Mouse (Mus musculus): Measurements from ENCODE around the gene St6galnac5.

St6galnac5 gene

DNA sequence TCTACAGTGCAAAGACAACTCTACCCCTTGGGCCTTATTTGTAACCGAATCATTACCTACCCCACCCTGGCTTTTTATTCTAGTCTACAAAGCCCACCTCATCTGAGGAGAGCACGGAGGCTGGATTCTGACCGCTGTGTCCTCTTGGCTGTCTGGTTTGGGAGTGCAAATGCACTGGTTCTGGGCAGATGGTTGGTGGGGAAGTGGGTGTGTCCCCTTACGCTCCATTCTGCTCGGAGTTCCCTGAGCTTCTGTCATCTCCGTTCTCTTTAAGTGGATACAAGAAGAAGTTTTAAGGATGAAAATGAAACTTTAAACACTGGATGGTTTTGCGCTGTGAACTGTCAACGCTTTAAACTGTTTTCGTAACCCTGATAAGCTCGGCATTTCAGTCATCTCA, 68.9 kb downstream of the St6galnac5 start:
- DNase-seq (ENCODE audit: low spot score in 2 of 2), result no peak

DNA sequence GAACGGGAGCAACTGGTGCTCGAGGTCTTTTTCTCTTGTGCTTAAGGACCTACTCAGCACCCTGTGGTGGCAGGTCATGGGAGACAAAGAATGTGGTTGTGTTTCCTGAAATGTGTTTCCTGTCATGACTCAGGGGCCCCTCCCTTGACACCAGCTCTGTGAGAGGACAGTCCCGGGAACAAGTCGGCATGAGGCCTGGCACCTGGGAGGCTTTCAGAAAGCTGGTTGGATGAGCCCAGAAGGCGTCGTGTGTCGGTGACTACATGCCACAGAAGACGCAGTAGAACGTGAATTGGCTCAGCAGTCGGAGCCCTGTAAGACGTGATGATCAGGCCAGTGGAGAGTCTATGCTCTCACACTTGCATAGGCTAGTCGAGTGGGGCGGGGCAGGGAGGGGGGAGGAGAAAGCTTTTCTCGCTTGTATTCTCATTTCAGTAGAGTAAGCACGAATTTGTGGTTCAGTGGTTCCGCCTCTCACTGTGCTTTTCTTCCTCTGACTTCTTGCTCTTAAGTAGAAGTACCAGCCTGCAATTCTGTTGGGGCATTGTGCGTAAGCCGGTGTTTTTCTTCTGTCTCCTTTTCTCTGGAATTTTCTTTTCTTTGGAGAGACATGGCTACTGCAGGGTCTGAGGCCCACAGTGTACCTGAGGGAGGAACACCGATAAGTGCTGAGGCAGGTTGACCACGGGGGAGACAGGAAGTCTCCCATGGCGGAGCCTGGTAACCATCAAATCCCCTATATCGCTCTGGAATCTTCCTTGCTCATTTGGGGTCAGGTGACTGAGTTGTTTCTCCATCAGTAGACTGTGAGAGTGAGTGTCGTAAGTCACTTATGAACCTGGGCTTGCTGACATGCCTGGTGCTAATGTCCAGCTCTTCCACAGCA, 69.6 kb downstream of the St6galnac5 start:
- no peak for DNase-seq (ENCODE audit: low spot score in 2 of 2)

DNA sequence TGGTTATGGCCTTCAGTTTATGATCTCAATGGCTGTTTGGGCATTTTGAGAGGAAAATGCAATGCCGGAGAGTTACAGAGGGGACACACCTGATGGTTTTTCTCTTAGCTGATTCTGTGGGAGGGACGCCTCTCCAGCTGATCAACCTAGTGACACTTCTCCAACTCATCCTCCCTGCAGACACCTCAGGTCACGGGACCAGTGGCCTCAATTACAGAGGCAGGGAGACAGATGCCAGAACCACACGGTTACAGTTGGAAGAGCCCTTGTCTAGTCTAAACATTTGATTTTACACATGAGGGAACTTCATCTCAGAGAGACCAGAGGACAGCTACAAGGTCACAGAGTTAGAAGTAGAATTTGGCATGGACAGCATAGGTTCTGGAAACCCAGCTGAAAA, 70.5 kb downstream of the St6galnac5 start:
- no peak for DNase-seq (ENCODE audit: low spot score in 2 of 2)

DNA sequence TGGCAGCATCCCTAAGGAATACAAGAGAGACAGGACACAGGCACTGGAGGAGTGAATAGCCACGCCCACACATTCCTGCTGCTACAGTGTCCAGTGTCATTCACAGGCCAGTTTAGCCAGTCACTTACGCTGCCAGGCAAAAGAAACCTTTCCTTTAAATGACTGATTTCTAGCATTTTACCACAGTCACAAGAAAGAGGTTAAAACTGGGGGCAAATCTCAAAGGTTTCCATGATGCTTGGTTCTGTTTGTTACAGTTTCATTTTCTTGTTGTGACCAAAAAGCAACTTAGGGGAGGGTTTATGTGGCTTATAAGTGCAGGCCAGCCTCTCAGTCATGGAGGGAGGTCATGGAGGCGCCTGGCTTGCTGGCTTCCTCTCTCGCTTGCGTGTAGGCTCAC, 74.4 kb downstream of the St6galnac5 start:
- DNase-seq (ENCODE audit: low spot score in 2 of 2), result no peak

DNA sequence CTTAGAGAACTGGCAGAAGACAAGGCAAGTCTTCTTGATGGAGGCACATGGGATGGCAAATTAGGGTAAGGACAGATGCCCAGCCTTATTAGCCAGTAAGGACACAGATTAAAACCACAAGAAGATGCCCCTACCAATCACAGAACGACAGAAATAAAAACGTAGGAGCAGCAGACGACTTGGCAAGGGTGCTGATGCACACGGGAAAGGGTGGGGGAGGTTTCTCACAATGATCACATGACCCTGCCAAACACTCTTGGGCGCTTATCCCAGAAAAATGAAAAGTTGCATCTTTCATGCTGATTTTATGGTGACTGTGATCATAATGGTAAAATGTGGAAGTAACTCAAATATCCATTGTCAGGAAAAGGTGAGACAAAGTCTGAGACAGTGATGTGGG, 75.0 kb downstream of the St6galnac5 start:
- DNase-seq (ENCODE audit: low spot score in 2 of 2), result no peak

DNA sequence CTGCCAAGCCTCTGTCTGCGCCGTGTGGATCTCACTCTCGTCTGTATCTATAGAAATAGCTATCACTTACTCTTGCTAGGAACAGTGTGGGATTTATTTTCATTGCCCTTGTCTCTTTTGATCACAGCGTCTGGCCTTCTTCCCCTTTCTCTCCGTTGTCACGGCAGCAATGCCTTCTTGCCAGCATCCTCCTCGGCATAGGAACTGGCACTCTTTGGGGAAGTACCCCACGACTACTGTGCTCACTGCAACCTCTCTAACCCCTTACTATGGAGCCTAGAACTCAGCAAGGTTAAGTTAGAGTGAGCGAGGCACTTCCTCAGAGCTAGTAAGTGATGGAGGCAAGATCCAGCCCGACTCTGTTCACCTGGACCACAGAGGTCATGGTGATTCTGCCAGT, 76.2 kb downstream of the St6galnac5 start:
- no peak for DNase-seq (ENCODE audit: low spot score in 2 of 2)

DNA sequence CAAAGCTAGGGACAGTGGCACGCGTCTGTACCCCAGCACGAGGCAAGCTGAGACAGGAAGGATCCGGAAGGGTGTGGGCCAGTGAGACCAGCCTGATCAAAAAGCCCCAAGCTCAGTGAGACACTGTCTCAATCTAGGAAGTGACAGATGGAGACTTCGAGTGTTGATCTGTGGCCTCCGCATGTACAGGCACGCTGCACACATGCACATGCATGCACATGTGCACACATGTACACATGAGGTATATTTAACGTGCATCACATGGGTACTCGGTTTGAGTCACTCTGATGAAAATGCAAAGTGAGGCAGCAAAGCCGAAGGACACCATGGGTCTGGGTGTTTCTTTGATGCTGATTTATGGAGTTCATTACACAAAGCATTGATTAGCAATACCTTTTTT, 77.0 kb downstream of the St6galnac5 start:
- no peak for DNase-seq (ENCODE audit: low spot score in 2 of 2)

DNA sequence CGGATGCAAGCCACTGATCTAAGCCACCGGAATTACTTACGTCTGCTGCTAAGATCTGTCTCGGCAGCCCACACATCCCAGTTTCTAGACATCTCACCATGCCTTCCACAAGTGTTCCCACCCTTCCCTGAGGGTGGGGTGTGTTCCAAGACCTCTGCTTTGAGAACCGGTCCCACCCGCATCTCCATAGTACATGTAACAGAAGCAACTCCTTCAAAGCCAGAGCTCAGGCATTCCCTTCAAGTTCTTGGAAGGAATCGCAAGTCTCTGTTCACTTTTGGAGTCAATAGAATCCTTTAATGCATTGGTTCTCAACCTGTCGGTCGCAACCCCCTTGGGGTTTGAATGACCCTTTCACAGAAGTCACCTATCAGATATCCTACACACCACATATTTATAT, 83.1 kb downstream of the St6galnac5 start:
- no peak for DNase-seq (ENCODE audit: low spot score in 2 of 2)

DNA sequence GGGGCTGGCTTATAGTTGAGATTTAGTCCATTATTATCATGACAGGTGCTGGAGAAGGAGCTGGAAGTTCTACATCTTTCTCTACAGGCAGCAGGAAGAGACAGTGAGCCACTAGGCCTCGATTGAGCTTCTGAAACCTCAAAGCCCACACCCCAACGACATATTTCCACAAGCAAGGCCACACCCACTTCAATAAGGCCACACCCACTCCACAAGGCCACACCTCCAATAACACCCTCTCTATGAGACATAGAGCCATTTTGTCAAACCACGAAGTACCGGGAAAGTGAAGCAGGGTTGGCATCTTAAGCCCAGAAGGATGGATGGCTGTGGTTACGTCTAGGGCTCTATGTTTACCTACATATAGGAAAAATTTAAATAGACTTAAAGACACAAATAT, 84.8 kb downstream of the St6galnac5 start:
- DNase-seq (ENCODE audit: low spot score in 2 of 2), result no peak

DNA sequence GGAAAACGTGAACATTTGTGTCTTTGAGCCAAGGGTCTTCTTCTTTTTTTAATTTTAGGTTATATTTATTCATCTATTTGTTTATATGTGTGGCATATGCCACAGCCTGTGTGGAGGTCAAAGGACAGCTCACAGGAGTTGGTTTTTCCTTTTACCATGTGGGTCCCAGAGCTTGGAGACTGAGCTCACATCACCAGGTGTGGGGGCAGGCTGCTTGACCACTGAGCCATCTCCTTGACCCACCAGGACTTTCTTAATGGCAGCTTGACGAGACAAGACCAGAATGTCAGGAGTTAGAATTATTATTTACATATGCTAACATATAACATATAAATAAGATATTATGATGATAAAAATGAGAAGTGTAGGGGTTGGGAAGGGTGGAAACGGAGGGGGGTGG, 85.9 kb downstream of the St6galnac5 start:
- DNase-seq (ENCODE audit: low spot score in 2 of 2), result no peak

DNA sequence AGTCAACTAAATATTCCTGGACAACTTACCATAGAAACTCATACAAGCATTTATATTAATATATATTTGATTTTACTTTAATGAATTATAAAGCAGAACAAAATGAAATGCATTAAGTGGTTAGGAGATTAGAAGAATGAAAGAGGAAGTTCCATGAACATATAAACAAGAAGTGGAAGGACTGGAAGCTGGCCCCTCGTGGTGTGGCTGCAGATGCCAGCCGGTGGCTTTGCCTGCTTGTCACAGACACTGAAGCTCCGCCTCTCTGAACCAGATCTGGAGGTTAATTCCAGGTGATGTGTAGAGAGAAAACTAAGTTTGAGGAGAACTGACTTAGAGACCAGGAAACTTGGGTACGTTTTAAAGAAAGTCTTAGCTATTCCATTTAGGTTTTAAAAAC, 87.1 kb downstream of the St6galnac5 start:
- DNase-seq (ENCODE audit: low spot score in 2 of 2), result no peak

DNA sequence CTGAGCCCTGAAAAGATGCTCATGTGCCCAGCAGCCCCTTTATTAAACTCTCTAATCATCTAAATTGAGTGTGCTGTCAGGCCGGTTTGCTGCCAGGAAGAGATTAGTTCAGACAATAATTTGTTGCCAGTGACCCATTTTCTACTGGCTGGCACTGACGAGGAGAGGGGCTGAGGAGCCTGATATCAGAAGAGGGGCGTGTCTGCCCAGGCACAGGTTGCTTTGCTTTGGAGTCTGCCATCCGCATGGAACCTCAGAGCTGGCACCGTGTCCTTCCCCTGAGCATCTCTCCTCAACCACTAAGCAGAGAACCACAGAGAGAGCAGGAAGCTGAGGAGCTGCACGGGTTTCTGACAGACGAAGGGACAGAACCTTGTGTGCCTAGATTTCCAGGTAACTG, 93.9 kb downstream of the St6galnac5 start:
- DNase-seq (ENCODE audit: low spot score in 2 of 2), result no peak

DNA sequence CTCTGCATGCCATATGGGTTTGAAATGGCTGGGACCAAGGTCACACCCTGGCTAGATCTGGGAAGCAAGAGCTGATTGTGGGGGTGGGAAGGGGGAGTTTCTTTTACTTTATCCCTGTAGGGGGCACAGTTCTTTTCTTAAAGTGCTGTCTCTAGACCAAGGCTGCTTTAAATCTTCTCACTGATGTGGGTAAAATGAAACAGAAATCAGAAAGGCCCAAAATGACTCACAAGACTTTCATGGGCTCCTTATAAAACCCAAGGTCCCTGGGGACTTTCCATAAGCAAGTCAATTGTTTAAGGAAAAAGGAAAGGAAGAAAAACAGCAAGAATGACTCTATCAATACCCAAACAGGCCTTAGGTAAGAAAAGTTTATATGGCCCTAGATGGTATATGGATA, 95.3 kb downstream of the St6galnac5 start:
- no peak for DNase-seq (ENCODE audit: low spot score in 2 of 2)

DNA sequence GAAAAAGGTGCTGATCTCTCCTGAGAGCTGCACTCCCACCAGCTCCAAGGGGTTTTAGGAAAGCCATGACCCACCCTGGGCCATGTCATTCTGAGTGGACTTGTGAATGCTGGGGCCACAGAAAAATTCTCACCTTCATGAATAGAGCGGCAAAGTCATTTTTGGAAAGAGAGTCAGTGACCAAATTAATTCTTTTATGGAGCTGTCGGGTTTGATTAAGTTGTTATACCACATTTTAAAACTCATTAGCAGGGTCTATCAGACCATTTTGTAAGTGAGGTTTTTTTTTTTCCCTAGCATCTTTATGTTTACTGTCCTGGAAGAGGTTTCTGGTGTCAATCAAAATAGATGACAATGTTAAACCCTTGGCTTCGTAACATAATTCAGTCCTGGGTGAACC, 98.5 kb downstream of the St6galnac5 start:
- no peak for DNase-seq (ENCODE audit: low spot score in 2 of 2)

DNA sequence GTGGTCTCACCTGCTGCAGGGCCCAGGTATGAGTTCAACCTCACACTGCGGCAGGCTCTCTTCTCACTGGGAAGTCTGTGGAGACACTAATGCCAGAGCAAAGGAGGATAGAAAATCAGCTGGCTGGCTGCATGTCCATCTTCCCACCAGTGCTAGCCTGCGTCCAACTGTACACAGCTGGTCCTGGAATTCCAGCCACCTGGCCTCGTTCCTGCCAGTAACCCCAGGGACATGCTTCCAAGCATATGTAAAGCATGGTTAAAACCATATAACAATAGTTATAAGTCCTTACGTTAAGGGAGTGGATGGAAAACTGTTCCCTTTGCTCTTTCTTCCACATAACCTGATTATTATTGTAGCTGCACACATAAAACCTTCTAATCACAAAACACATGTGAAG, 100.3 kb downstream of the St6galnac5 start:
- no peak for DNase-seq (ENCODE audit: low spot score in 2 of 2)

DNA sequence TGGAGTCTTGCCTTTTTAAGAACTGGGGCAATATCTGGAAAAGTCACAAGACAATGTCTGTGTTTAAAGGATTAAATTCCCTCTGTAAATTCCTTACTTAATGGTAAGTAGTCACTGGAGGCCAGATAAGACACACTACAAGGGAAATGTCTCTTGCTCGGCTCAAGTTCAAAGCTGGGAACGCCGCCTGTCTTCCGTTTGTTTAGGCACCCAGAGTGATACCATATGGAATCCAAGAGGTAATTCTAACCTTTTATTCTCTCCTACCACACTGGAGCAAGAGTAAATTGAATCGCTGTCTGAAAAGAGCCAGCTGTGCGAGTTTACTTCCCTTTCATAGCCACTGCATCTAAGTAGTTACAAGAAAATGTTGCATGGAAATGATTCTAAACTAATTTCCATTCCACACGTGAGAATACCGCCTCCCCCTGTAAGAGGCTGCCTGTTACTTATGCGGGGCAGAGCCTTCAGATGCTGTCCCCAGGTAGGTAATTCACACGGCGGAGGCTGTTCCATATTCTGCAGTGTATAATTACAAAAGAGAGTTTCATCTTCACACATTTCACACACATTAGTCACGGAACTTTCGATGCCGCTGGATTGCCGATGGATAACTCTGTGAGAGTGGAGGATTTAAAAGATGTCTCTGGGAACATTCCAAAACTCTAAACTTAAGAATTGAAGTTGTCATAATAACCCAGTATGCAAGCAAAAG, 101.8 kb downstream of the St6galnac5 start:
- DNase-seq (ENCODE audit: low spot score in 2 of 2), result no peak

DNA sequence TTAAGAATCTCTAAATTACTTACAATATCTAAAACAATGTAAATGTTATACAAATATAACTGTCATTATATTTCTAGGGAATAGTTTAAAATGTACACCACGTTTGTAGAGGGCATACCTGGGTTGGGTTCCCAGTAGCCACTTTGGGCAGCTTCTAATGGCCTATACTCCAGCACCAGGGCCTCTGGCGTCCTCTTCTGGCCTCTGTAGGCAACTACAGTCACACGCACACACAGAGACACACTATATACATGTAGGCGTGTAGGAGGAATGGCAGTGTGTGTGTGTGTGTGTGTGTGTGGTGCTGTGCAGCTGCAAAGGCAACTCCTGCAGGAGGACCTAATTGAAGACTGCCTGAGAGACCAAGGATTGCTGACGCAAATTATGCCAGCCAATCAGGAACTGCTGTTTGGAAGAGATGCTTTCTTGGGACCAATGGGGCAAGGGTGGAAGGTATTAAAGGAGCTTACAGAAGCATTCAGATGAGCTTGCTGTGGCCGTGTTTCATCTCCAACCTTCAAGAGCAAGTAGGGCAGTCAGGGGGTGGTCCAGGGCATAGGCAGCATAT, 106.2 kb downstream of the St6galnac5 start:
- no peak for DNase-seq (ENCODE audit: low spot score in 2 of 2)

DNA sequence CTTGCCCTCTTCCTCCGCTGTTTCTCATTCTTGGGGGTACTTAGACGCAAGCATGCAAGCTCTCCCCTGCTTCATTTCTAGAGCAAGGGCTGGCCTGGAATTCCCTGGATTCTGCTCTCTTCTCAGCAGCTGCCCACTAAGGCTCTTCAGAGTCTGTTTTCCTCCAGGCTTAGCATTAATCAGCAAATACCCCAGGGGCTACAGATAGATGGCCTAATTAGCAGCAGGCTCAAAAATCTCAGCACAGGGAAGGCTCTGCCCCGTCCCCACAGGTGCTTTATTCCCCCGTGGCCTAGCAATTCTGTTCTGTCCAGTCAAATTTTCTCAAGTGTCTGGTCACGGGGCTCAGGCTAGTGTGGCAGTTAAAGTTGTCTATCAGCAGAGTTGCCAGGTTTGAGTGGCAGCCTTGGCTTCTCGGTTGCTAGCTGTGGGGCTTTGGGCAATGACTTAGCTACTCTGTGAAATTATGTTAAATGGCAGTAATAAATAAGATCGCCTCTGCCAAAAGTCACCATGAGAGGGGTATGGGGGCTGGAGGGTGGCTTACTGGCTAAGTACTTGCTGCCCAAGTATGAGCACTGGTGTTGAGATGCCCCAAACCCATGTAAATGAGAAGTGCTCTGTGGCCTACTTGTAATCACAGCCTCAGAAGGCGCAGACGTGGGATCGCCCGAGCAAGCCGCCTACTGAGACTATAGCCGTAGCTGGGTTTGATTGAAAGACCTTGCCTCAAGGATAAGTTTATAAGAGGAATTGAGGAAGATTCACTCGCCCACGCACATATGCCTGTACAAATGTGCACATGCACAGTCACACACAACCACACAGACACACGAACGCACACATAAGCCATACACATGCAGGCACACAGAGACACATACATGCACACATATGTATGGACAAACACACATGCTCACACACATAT, 107.4 kb downstream of the St6galnac5 start:
- DNase-seq (ENCODE audit: low spot score in 2 of 2), result no peak

DNA sequence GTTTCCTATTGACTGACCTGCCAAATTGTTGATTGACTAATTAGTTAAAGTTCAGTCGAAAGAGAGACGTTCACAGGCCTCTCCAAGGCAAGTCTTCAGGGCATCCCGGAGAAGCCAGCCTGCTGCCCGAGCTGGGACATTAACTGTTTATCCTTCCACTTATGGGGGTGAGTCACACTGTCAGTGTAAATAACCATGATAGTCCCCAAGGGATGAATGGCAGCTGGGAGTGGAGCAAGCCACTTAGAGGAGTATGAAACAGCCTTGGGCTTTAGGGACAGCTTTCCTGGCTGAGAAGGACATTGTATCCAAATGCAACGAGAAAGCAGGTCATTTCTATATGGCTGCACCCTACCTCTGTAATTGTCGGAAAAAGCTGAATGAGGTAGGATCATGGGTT, 109.5 kb downstream of the St6galnac5 start:
- DNase-seq (ENCODE audit: low spot score in 2 of 2), result no peak

DNA sequence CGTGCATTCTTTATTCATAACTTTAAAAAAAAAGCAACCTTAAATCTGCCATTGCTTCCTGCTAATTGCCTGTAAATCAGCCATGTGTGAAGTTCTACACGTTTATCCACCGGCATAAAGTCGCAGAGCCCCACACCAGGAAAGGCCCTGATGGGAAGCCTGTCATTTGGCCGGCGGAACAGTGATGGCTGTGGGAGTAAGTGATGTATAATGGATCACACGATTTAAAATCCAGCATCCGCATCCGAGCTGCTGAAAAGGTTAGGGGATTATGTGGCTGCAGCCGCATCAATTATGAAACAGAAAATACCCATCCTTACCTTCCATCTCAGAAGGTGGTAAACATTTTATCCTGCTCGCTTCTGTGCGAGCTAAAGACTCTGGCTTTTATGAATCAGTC, 110.0 kb downstream of the St6galnac5 start:
- DNase-seq (ENCODE audit: low spot score in 2 of 2), result no peak

DNA sequence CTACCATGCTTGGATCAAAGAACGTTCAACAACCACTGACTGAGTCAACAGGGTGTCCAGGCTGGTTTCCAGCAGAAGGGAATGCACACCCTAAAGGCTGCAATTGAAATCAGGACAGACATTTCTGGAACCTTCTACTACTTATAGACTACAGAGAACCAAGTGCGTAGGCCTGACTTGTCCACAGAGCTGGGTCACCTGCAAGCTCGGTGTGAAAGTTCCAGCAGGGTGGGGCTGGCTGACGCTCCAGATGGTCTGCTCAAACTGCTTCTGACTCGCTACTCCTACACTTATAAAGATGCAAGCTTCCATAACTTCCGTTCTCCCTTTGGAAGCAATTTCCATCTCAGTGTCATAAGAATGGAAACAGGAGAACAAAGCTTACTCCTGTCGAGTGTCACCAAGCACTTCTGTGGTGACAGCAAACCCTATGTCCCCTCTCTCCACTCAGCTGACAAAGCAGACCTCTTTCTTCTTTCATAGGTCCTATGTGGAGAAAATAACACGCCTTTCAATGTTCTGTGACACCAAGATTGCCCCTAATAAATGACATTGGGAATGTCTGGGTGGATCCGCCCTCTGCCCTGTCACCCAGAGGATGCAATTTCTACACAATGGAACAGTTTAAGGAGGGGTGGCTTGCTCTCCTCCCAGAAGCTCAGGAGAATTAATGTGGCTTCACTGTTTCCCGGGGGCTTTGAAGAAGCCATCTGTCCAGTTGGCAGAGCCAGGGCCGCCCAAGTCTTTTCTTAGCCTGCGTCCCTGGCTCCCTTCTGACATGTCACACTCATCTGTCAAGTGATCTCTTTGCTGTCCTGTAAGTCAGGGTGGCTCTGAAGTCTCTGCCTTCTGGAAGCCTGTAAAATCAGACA, 114.2 kb downstream of the St6galnac5 start:
- DNase-seq (ENCODE audit: low spot score in 2 of 2), result no peak
